Mouse (Mus musculus) brain, embryonic 14.5 days (tissue): ENCODE data around the gene Pik3r3.

ENCODE experiments used
- CTCF ChIP-seq: fragments of 200-500 bp; IDR thresholded peaks from 2 replicates; pipeline ENCODE4 v1.5.1; 2012; ENCODE audit warnings: inconsistent platforms, mild to moderate bottlenecking, moderate library complexity, borderline replicate concordance; ENCODE audit not compliant: insufficient read depth, insufficient read length; ENCODE audit errors: extremely low read depth
- POLR2A ChIP-seq: fragments of 200-500 bp; IDR thresholded peaks from 2 replicates; pipeline ENCODE4 v1.6.1; 2012; ENCODE audit warnings: mild to moderate bottlenecking, inconsistent platforms, borderline replicate concordance; ENCODE audit not compliant: poor library complexity, insufficient read depth, insufficient read length, severe bottlenecking; ENCODE audit errors: extremely low read depth

DNA sequence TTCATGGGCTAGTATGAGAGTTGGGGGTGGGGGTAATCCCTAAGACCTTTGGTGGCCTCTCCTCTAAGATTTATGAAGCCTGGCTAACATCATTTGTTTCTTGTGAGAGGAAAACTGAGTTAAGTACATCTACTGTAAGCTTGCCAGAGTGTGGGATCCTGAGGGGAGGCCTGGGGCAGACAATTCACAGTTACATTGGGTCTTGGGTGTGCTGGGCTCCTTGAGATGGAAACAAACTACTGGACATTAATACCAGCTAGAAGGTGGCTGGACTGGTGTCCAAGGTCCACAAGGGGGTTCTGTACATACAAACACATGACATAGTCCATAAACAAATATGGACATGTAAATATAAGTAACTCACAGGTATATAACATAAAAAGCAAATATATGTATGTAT lies 46.3 kb upstream of the Pik3r3 start:
- no peak for TF ChIP-seq CTCF
- TF ChIP-seq POLR2A = no peak
